Mouse (Mus musculus): ENCODE data around the gene Ramp1. TPM values are rescaled to one million over a fixed set of nuclear protein-coding genes. Genes with fewer than 3 reads are reported as not detected.

Ramp1 gene
- polyA plus RNA-seq, 1 experiment from 2014 or later = 21.7 TPM

Other genes with a start within 250 kb of the Ramp1 start
- not detected in 2 replicates for gene Prlh, start 226.7 kb upstream of the Ramp1 start, polyA plus RNA-seq (2014; fragmentation: Nextera tagmentation; extraction: Ambion mirVana)
- gene Rab17, start 210.2 kb upstream of the Ramp1 start, polyA plus RNA-seq (2014; fragmentation: Nextera tagmentation; extraction: Ambion mirVana) = 2.4 and 2.5 TPM in 2 replicates
- gene Lrrfip1, start 181.1 kb upstream of the Ramp1 start, polyA plus RNA-seq (2014; fragmentation: Nextera tagmentation; extraction: Ambion mirVana) = 51.6 and 58.6 TPM in 2 replicates
- 0.85 and 1.1 TPM in 2 replicates for gene Rbm44, start 34.7 kb upstream of the Ramp1 start, polyA plus RNA-seq (2014; fragmentation: Nextera tagmentation; extraction: Ambion mirVana)
- 70.2 and 78.7 TPM in 2 replicates for gene Ube2f, start 70.5 kb downstream of the Ramp1 start, polyA plus RNA-seq (2014; fragmentation: Nextera tagmentation; extraction: Ambion mirVana)
- 9.6 and 10.0 TPM in 2 replicates for gene Scly, start 118.5 kb downstream of the Ramp1 start, polyA plus RNA-seq (2014; fragmentation: Nextera tagmentation; extraction: Ambion mirVana)
- gene Espnl, start 142.3 kb downstream of the Ramp1 start, polyA plus RNA-seq (2014; fragmentation: Nextera tagmentation; extraction: Ambion mirVana) = not detected in 2 replicates
- 7.0 and 10.0 TPM in 2 replicates for gene Klhl30, start 171.2 kb downstream of the Ramp1 start, polyA plus RNA-seq (2014; fragmentation: Nextera tagmentation; extraction: Ambion mirVana)
- gene Erfe, start 186.6 kb downstream of the Ramp1 start, polyA plus RNA-seq (2014; fragmentation: Nextera tagmentation; extraction: Ambion mirVana) = 1.5 and 2.5 TPM in 2 replicates
- 138 and 146 TPM in 2 replicates for gene Ilkap, start 219.0 kb downstream of the Ramp1 start, polyA plus RNA-seq (2014; fragmentation: Nextera tagmentation; extraction: Ambion mirVana)
- gene Hes6, start 234.2 kb downstream of the Ramp1 start, polyA plus RNA-seq (2014; fragmentation: Nextera tagmentation; extraction: Ambion mirVana) = 106 and 114 TPM in 2 replicates

Measured in embryonic facial prominence, embryonic 14.5 days (tissue).